Mouse (Mus musculus) thymus, postnatal 0 days (tissue): ENCODE results near the gene Smim13. TPM values are rescaled to one million over a fixed set of nuclear protein-coding genes. Genes with fewer than 3 reads are reported as not detected.
"Not testable (repeated sequence)": the region's sequence is repeated elsewhere in the genome, so short reads cannot be mapped to it uniquely, and the experiment has no call there.

Experiments
- DNase-seq: peaks from one replicate; pipeline ENCODE4 v3.0.0-alpha.2; 2015; ENCODE audit warnings: low spot score
- polyA plus RNA-seq: library from polyadenylated mRNA; unstranded; fragments of >200 nt; fragmentation: Nextera tagmentation; extraction: Ambion mirVana; gene quantifications from 2 replicates; pipeline ENCODE4 v1.2.1, GENCODE M21; 2015

Gene Smim13
- polyA plus RNA-seq, 1 experiment from 2014 or later, result 14.6 TPM

DNA sequence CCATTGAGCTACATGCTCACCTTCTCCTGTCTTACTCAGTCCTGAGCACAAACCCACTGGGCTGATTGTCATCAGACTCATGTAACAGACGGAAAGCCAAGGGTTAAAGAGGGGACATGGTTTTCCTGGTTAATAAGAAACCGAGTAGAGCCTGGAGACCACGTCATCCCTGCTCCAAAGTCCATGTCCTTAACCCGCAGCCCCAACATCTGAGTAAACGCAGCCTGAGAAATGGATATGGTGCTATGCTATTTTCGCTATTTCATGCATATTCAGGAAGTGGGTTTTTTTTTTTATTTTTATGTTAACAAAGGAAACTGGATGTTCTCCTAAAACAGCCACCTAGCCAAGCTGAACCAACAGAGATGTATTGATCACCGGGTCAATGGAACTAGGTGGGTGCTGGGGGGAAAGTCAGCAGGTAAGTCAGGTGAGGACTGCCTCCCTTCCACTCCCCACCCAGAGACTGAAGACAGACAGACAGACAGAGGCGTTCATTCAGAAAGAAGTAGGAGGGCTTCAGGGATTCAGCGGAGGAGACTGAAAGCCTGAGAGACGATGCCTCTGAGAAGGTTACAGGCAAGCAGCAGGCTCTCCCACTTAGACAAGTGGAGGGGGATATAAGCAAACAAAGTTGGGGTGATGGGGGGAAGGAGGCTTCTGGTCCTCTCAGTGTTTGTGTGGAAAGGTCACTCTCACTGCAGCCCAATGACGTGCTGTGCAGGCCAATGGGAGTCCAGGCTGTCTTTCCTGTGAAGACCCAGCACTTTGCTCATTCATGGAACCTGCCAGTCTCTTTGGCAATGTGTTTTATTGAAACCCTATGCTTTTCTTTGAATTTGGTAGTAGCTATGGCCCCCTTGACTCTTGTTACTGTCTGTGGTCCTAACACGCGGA, 13.6 kb upstream of the Smim13 start:
- no peak for DNase-seq

DNA sequence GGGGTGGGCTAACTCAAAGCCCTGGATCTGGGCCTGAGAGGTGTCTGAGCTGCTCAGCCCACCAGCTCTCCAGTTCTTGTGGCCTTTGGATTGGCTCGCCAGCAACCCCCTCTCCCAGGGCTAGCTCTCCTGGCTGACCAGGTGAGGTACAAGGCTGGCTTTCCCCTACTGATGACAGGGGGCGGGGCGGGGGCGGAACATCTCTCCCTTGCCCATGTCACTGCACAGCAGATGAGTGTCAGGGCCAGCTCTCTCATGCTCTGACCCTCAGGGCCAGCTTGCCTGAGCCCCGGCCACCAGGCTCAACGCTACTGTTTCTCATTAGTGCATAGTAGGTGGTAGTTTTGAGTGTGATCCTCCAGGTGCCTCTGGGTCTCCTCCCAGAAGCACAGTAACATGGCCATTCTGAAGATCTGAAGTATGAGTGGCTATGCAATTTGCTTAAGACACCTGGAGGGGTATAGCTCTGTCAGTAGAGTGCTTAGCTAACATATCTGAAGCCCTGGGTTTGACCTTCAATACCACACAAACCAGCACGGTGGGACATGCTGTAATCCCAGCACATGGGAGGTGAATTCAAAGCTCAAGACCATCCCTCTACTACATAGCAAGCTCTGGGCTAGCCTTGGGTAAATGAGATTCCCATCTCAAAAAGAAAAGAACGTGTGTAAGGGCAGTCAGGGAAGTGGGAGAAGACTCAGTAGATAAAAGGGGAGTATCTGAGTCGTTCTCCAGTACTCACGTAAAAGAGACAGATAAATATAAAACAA, 11.4 kb upstream of the Smim13 start:
- DNase-seq, result no peak

DNA sequence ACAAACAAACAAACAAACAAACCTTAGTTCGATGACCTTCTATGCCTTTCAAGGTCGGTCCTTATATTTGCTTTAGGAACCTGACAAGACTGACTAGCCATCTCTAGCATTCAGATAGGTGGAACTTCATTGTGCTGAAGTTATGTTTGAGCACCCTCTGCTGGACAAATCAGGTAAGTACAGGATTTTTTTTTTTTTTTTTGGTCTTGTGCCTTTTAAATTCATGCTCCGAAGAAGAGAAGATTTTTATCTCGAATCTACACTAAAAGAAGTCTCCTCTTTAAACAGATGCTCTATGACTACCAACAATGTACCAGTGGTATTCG, 10.9 kb upstream of the Smim13 start:
- peak; percentile 80 for DNase-seq

- no peak for DNase-seq
Measured at GRCm38 (mm10) chr13:41241557-41241956, 8.1 kb upstream of the Smim13 start.

DNA sequence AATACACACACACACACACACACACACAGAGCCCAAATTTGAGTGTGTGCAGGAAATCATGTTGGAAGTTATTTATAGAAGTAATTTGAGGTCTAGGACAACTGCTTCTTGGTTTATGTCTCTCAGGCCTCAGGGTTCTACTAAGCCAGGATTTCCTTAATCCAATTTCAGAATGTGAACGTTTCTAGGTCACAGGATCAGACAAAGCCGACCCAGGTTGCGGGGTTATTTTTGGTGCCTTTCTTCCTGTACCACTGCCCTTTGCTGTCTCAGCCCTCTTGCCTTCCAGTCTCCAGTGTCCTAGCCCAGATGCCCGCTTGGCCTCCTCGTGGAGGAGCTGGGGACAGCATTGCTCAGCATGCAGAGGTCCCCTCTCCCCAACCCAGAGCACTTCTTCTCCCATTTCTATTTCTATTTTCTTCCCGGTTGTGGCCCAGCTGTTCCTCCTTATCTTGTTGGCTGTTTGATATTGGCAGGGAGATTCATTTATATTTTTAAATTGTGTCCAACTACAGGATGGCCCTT, 5.3 kb upstream of the Smim13 start:
- no peak for DNase-seq

GRCm38 (mm10) chr13:41248751-41249520, 708 bp upstream of the Smim13 start:
- DNase-seq, result peak; percentile 90

GRCm38 (mm10) chr13:41250318-41250981, 806 bp downstream of the Smim13 start:
- peak; percentile 38 for DNase-seq

DNA sequence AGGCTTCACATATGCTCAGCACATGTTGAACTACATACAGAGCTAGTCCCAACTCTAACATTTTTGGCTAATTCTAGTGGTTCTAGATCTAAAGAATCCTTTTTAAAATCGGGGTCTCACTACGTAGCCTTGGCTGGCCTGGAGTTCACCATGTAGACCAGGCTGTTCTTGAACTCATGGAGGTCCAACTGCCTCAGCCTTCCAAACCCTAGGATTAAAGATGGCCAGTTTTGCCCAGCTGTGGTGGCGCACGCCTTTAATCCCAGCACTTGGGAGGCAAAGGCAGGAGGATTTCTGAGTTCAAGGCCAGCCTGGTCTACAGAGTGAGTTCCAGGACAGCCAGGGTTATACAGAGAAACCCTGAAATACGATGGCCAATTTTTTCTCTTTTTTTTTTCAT, 1.6 kb downstream of the Smim13 start:
- DNase-seq, result not testable (repeated sequence)

- no peak for DNase-seq
Measured at GRCm38 (mm10) chr13:41251667-41252066, 2.0 kb downstream of the Smim13 start.

DNA sequence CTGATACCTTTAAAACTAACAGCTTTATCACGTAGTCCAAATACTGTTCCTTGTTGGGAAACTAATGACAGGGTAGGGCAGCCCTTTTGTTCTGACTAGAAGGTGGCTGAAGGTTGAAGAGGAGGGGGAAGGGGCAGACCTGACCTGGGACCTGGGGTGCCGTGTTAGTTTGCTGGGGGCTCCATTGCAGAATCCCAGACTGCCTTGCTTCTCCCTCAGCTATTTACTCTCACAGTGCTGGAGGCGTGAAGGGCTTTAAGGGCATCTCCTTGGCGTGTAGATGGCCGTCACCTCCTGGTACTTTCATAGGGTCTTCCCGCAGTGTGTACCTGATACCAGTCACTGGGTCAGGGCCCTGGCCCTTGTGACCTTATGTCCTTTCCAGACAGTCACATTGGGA, 2.5 kb downstream of the Smim13 start:
- DNase-seq, result no peak

- DNase-seq, result no peak
Measured at GRCm38 (mm10) chr13:41252736-41253135, 3.1 kb downstream of the Smim13 start.

DNA sequence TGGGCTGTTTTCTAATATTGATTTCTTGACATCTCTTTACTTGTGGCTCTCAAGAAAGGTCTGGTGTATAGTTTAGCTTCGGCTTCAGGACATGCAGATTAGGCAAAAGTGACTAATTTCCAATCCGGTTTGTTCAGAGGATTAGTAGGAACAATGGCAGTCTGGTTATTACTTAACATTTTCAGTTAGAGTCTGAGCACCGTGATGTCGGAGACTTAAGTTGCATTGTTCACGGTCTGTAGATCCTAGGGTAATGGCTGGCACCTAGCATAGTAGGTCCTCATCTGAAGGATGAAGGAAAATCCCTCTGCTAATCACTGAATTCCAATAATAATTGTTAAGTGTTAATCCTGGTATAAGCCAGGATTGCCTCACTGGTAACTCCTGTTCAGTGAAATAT, 6.5 kb downstream of the Smim13 start:
- DNase-seq, result no peak

DNA sequence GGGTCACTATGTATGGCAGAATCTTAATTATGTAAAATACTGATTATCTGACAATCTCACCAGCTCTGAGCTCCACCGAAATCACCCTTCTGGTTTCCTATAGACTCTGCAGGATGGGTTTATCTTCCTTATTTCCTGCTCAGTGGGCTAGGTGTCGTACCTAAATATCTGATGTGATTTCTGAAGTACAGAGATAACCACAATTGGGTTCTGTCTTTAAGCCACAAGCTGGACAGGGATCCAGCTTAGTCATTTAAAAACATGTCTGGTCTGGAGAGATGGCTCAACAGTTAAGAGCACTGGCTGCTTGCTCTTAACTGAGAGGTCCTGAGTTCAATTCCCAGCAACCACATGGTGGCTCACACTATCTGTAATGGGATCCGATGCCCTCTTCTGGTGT, 7.3 kb downstream of the Smim13 start:
- no peak for DNase-seq

GRCm38 (mm10) chr13:41257851-41258250, 8.2 kb downstream of the Smim13 start:
- no peak for DNase-seq

DNA sequence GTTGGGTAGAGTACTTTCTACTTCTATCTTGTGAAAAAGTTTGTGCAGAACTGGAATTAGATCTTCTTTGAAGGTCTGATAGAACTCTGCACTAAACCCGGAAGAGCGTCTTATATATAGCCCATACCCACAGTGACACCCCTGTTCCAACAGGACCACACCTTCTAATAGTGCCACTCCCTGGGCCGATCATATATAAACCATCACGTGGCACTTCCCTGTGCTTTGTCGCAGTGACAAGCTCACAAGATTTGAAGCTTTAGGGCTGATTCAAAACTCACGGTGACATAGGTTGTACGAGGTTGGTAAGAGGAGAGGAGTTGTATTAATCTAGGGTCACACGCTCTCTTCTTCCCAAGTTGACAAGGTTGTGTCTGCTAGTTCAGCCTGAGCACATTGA, 12.0 kb downstream of the Smim13 start:
- DNase-seq, result not testable (repeated sequence)

DNA sequence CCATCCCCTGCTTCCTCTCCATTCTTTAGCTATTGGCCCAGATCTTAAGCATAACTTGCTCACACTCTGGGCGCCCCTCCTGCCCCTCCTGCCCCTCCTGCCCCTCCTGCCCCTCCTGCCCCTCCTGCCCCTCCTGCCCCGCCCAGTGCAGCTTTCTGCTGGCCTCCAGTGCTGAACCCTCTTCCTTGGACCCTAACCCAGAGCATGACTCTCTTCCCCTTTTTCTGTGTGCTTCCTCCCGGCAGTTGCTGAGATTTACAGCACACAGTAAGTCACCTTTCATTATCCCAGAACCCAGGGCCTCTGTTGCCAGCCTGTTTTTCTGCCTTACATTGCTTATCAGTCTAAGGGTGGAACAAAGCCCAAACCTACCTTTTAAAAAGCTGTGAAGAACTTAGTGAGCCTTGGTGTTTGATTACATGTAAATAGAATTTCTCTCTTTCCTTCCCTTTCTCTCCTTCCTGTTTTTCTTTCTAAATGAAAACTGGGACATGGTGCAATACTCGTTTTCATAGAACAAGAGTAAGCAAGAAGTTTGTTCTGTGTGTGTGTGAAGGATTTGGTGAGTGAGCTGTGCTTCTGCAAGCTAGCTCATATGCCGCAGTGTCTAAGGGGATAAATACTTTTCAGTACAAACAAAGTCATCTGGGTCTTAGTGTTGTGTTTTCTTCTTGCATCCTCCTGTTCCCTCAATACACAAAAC, 13.8 kb downstream of the Smim13 start:
- no peak for DNase-seq

GRCm38 (mm10) chr13:41267827-41268408, 18.3 kb downstream of the Smim13 start:
- DNase-seq, result no peak

- no peak for DNase-seq
Measured at GRCm38 (mm10) chr13:41273927-41274650, 24.4 kb downstream of the Smim13 start, which contains the start of gene Gm17364. Gm17364 (minus strand) TSS chr13:41273977.

GRCm38 (mm10) chr13:41280696-41281095, 31.1 kb downstream of the Smim13 start:
- DNase-seq, result no peak
